Mouse (Mus musculus): ENCODE measurements at regions not wholly inside any gene's neighbourhood (a gene's known extent, or its start where the extent isn't known, plus 50 kb on each side); places are given as distances from the start of the nearest gene placed in this dataset.

DNA sequence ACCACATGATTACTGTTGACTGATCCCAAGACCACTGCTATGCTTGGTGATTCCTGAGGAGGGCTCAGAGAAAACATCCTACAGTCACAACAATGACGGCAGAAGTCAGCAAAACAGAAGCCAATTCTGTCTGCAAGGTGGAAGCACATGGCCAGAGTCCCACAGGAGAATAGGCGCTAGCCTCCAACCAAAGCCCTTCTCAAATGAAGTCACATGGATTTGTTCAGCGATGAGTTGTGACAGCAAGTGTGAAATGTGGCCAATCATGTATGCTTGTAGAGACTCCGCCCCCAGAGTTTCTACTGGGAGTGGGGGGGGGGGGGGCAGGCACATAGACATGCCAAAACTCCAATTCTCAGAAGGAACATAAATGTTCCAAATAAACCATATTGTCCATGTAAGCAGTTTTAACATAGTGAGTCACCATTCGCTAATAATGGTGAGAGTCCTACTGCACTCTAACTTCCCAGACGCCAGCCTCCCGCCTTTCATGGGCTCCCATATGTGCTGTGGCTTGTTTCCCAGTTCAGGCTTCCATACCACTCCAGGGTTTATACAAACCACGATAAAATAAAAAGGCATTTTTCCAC is 231.6 kb upstream of the Npvf start:
- no peak for TF ChIP-seq EP300 (IDR thresholded peaks at IDR 0.05; ENCODE audit: low read depth)
- TF ChIP-seq CTCF (IDR thresholded peaks at IDR 0.05; ENCODE audit: low read depth): no peak

Data from liver, embryonic 14.5 days (tissue).